Mouse (Mus musculus) myocyte (in vitro differentiated cells): Measurements from ENCODE around the gene Crip2.

Source experiments
- E2F4 ChIP-seq: IDR thresholded peaks from one replicate; pipeline ENCODE4 v1.6.1; 2011; ENCODE audit warnings: mild to moderate bottlenecking, control low read depth, moderate library complexity; ENCODE audit not compliant: insufficient read depth
- MAX ChIP-seq: IDR thresholded peaks from one replicate; pipeline ENCODE4 v1.6.1; 2011; ENCODE audit warnings: low read depth, mild to moderate bottlenecking, control low read depth
- MYOD1 ChIP-seq, 3 experiments: IDR thresholded peaks; one replicate each; pipeline ENCODE4 v1.6.1; 2011; ENCODE audit warnings: control low read depth in 2 of 3, low read depth in 2 of 3, mild to moderate bottlenecking in 2 of 3, moderate library complexity in 1 of 3; ENCODE audit not compliant: insufficient read length in 2 of 3, control insufficient read depth in 1 of 3
- MYOG ChIP-seq, 3 experiments: IDR thresholded peaks; one replicate each; pipeline ENCODE4 v1.6.1; 2011; ENCODE audit warnings: control low read depth in 2 of 3, low read depth in 2 of 3, mild to moderate bottlenecking in 2 of 3; ENCODE audit not compliant: insufficient read length in 2 of 3, control insufficient read depth in 1 of 3, insufficient read depth in 1 of 3
- POLR2A ChIP-seq: IDR thresholded peaks from one replicate; pipeline ENCODE4 v1.6.1; 2011; ENCODE audit warnings: low read depth, mild to moderate bottlenecking, control low read depth, moderate library complexity; ENCODE audit not compliant: insufficient read length
- POLR2AphosphoS2 ChIP-seq: IDR thresholded peaks from one replicate; pipeline ENCODE4 v1.6.1; 2011; ENCODE audit warnings: low read depth, control low read depth; ENCODE audit not compliant: insufficient read length
- TCF12 ChIP-seq: IDR thresholded peaks from one replicate; pipeline ENCODE4 v1.6.1; 2011; ENCODE audit warnings: mild to moderate bottlenecking, control low read depth; ENCODE audit not compliant: poor library complexity, insufficient read depth, severe bottlenecking
- TCF3 ChIP-seq: IDR thresholded peaks from one replicate; pipeline ENCODE4 v1.6.1; 2011; ENCODE audit warnings: low read depth, control low read depth; ENCODE audit not compliant: insufficient read length
- USF1 ChIP-seq: IDR thresholded peaks from one replicate; pipeline ENCODE4 v1.6.1; 2011; ENCODE audit warnings: low read depth, mild to moderate bottlenecking, control low read depth, moderate library complexity

- no peak for TF ChIP-seq POLR2A
- no peak for TF ChIP-seq USF1
- TF ChIP-seq E2F4, result no peak
- no peak for TF ChIP-seq TCF12
- no peak for TF ChIP-seq TCF3
- no peak for TF ChIP-seq MYOD1 (IDR thresholded peaks at IDR 0.05; ENCODE audit: control insufficient read depth in 1 of 3, insufficient read length in 2 of 3, low read depth in 2 of 3)
- TF ChIP-seq MAX, result no peak
- no peak for TF ChIP-seq POLR2AphosphoS2
- TF ChIP-seq MYOG (IDR thresholded peaks at IDR 0.05; ENCODE audit: control insufficient read depth in 1 of 3, insufficient read depth in 1 of 3, insufficient read length in 2 of 3, low read depth in 2 of 3), result no peak
Observed at GRCm38 (mm10) chr12:113138291-113138690, 1.7 kb upstream of the Crip2 start.
